Mouse (Mus musculus): Measurements from ENCODE around the gene Gm5751. TPM values are rescaled to one million over a fixed set of nuclear protein-coding genes. Genes with fewer than 3 reads are reported as not detected.
"Not testable (repeated sequence)": the region's sequence is repeated elsewhere in the genome, so short reads cannot be mapped to it uniquely, and the experiment has no call there.

The Gm5751 gene
- polyA plus RNA-seq (2015; fragmentation: Nextera tagmentation; extraction: Ambion mirVana) = not detected in 2 replicates

- not testable (repeated sequence) for H3K36me3 ChIP-seq (ENCODE audit: insufficient read depth, low read length); DNase-seq (ENCODE audit: low spot score); ATAC-seq (replicated peaks; ENCODE audit: low FRiP score, low read depth); H3K9me3 ChIP-seq (replicated peaks; ENCODE audit: low read length); H3K4me3 ChIP-seq (replicated peaks; ENCODE audit: low read depth, low read length); H3K4me2 ChIP-seq (ENCODE audit: low read length); H3K27ac ChIP-seq; H3K27me3 ChIP-seq (ENCODE audit: insufficient read depth, low read length); H3K4me1 ChIP-seq (replicated peaks; ENCODE audit: insufficient read depth, low read length); H3K9ac ChIP-seq (ENCODE audit: low read depth, low read length)
- WGBS = 90% methylated on average over 3 of the region's 4 CpGs
These were observed at the start of gene Gm5751 for GRCm38 (mm10) chrX:8873953-8874352. Gene Gm5751, plus strand, starts transcription at chrX:8874253.

- Histone ChIP-seq H3K4me2 (ENCODE audit: low read length) (no peak overlapping the region), H3K4me3 (replicated peaks; ENCODE audit: low read depth, low read length) (no peak overlapping the region), H3K36me3 (ENCODE audit: insufficient read depth, low read length) (no peaks in the 10 kb centered on the region), H3K27ac (no peak overlapping the region), H3K27me3 (ENCODE audit: insufficient read depth, low read length) (no peaks in the 10 kb centered on the region), H3K9me3 (replicated peaks; ENCODE audit: low read length) (no peaks in the 10 kb centered on the region), H3K4me1 (replicated peaks; ENCODE audit: insufficient read depth, low read length) (no peaks in the 10 kb centered on the region), H3K9ac (ENCODE audit: low read depth, low read length) (no peak overlapping the region)
- TF ChIP-seq CTCF (IDR thresholded peaks at IDR 0.05; ENCODE audit: low read depth) = peak; percentile 64
- DNase-seq (ENCODE audit: low spot score) (peak; percentile 6), ATAC-seq (replicated peaks; ENCODE audit: low FRiP score, low read depth) (no peak)
These were observed 42.0 kb upstream of the Gm5751 start for GRCm38 (mm10) chrX:8832043-8832442.

- H3K4me1 ChIP-seq (replicated peaks; ENCODE audit: insufficient read depth, low read length) = no peaks in the 10 kb centered on the region
- no peak within 1 kb of the TSS for H3K4me3 ChIP-seq (replicated peaks; ENCODE audit: low read depth, low read length)
- DNase-seq (ENCODE audit: low spot score) = no peak
- H3K27ac ChIP-seq = no peak within 1 kb of the TSS
- 68% methylated on average over 1 of the region's 1 CpGs for WGBS
- H3K9me3 ChIP-seq (replicated peaks; ENCODE audit: low read length) = no peaks in the 10 kb centered on the region
- no peak for ATAC-seq (replicated peaks; ENCODE audit: low FRiP score, low read depth)
- no peak within 1 kb of the TSS for H3K4me2 ChIP-seq (ENCODE audit: low read length)
- H3K36me3 ChIP-seq (ENCODE audit: insufficient read depth, low read length) = no peaks in the 10 kb centered on the region
- no peaks in the 10 kb centered on the region for H3K27me3 ChIP-seq (ENCODE audit: insufficient read depth, low read length)
- H3K9ac ChIP-seq (ENCODE audit: low read depth, low read length) = no peak within 1 kb of the TSS
- TF ChIP-seq CTCF (IDR thresholded peaks at IDR 0.05; ENCODE audit: low read depth) = no peak
These were observed 30.4 kb upstream of the Gm5751 start, which contains the start of gene Gm6592 for GRCm38 (mm10) chrX:8843694-8844093. Gene Gm6592, plus strand, starts transcription at chrX:8843994.

GRCm38 (mm10) chrX:8852486-8852885, 21.6 kb upstream of the Gm5751 start:
- Histone ChIP-seq H3K4me1 (replicated peaks; ENCODE audit: insufficient read depth, low read length) (no peaks in the 10 kb centered on the region), H3K9me3 (replicated peaks; ENCODE audit: low read length) (no peaks in the 10 kb centered on the region), H3K27ac (no peak overlapping the region), H3K27me3 (ENCODE audit: insufficient read depth, low read length) (no peaks in the 10 kb centered on the region), H3K4me2 (ENCODE audit: low read length) (no peak overlapping the region), H3K36me3 (ENCODE audit: insufficient read depth, low read length) (no peaks in the 10 kb centered on the region), H3K4me3 (replicated peaks; ENCODE audit: low read depth, low read length) (no peak overlapping the region), H3K9ac (ENCODE audit: low read depth, low read length) (no peak overlapping the region)
- WGBS = 92% methylated on average over 10 of the region's 10 CpGs
- ATAC-seq (replicated peaks; ENCODE audit: low FRiP score, low read depth) (no peak), DNase-seq (ENCODE audit: low spot score) (no peak)
- TF ChIP-seq CTCF (IDR thresholded peaks at IDR 0.05; ENCODE audit: low read depth) = no peak

GRCm38 (mm10) chrX:8864331-8864730, 9.7 kb upstream of the Gm5751 start:
- not testable (repeated sequence) for H3K9me3 ChIP-seq (replicated peaks; ENCODE audit: low read length); ATAC-seq (replicated peaks; ENCODE audit: low FRiP score, low read depth); H3K4me3 ChIP-seq (replicated peaks; ENCODE audit: low read depth, low read length)

GRCm38 (mm10) chrX:8884336-8884735, 10.3 kb downstream of the Gm5751 start:
- TF ChIP-seq CTCF (IDR thresholded peaks at IDR 0.05; ENCODE audit: low read depth) = no peak
- no peak overlapping the region for H3K27ac ChIP-seq
- H3K4me3 ChIP-seq (replicated peaks; ENCODE audit: low read depth, low read length) = no peak overlapping the region
- no peaks in the 10 kb centered on the region for H3K27me3 ChIP-seq (ENCODE audit: insufficient read depth, low read length)
- 72% methylated on average over 4 of the region's 4 CpGs for WGBS
- H3K4me1 ChIP-seq (replicated peaks; ENCODE audit: insufficient read depth, low read length) = no peaks in the 10 kb centered on the region
- no peaks in the 10 kb centered on the region for H3K36me3 ChIP-seq (ENCODE audit: insufficient read depth, low read length)
- ATAC-seq (replicated peaks; ENCODE audit: low FRiP score, low read depth) (no peak), DNase-seq (ENCODE audit: low spot score) (no peak)
- H3K9me3 ChIP-seq (replicated peaks; ENCODE audit: low read length) = no peaks in the 10 kb centered on the region
- no peak overlapping the region for H3K4me2 ChIP-seq (ENCODE audit: low read length)
- no peak overlapping the region for H3K9ac ChIP-seq (ENCODE audit: low read depth, low read length)

More at GRCm38 (mm10) chrX:8864331-8864730, 9.7 kb upstream of the Gm5751 start:
- not testable (repeated sequence) for H3K27ac ChIP-seq; H3K9ac ChIP-seq (ENCODE audit: low read depth, low read length); H3K36me3 ChIP-seq (ENCODE audit: insufficient read depth, low read length); H3K4me1 ChIP-seq (replicated peaks; ENCODE audit: insufficient read depth, low read length); H3K4me2 ChIP-seq (ENCODE audit: low read length); H3K27me3 ChIP-seq (ENCODE audit: insufficient read depth, low read length)
- 10% methylated on average over 3 of the region's 3 CpGs for WGBS
- peak; percentile 77 for DNase-seq (ENCODE audit: low spot score)
- TF ChIP-seq CTCF (IDR thresholded peaks at IDR 0.05; ENCODE audit: low read depth) = peak; percentile 77

GRCm38 (mm10) chrX:8891975-8892342, 17.9 kb downstream of the Gm5751 start:
- WGBS = 35% methylated on average over 3 of the region's 9 CpGs
- ATAC-seq (replicated peaks; ENCODE audit: low FRiP score, low read depth) (peak; percentile 33; the same call in 1 of the 2 replicates), DNase-seq (ENCODE audit: low spot score) (no peak)
- H3K27ac ChIP-seq = no peak overlapping the region
- no peaks in the 10 kb centered on the region for H3K36me3 ChIP-seq (ENCODE audit: insufficient read depth, low read length)
- peak overlapping the region; percentile 55 for H3K4me3 ChIP-seq (replicated peaks; ENCODE audit: low read depth, low read length)
- no peaks in the 10 kb centered on the region for H3K4me1 ChIP-seq (replicated peaks; ENCODE audit: insufficient read depth, low read length)
- no peaks in the 10 kb centered on the region for H3K9me3 ChIP-seq (replicated peaks; ENCODE audit: low read length)
- TF ChIP-seq CTCF (IDR thresholded peaks at IDR 0.05; ENCODE audit: low read depth) = no peak
- H3K27me3 ChIP-seq (ENCODE audit: insufficient read depth, low read length) = no peaks in the 10 kb centered on the region
- H3K4me2 ChIP-seq (ENCODE audit: low read length) = peak overlapping the region; percentile 66
- H3K9ac ChIP-seq (ENCODE audit: low read depth, low read length) = peak overlapping the region; percentile 67; the same call in 1 of the 2 replicates

All from kidney, postnatal 0 days (tissue).